Mouse (Mus musculus) stomach, postnatal 0 days (tissue): Measurements from ENCODE around the gene Nars2.

Experiments
- CTCF ChIP-seq: IDR thresholded peaks from 2 replicates; pipeline ENCODE4 v1.5.1; 2016; ENCODE audit warnings: antibody characterized with exemption, low read depth, mild to moderate bottlenecking, moderate library complexity
- EP300 ChIP-seq: optimal IDR thresholded peaks from 2 replicates; pipeline ENCODE3; 2016; ENCODE audit warnings: antibody characterized with exemption

DNA sequence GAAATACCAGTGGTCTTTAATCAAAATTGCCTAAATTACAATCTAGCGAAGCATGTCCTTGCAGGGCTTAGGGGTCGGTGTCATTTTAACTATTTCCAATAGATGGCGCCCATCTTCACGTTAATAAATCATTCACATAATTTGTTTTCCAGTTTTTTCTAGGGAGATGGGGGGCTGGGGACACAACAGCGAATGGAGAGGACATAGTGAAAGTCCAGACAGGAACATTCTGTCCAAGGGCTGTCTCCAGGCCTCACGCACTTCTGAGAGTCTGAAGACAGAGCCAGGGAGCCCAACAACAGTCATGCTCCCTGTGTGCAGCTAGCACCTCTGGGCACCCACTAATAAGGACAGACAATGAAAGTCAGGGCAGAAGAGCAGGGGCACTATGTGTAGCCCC is 127.8 kb downstream of the Nars2 start:
- peak; percentile 72 for TF ChIP-seq CTCF
- TF ChIP-seq EP300: no peak
